Mouse (Mus musculus) adrenal gland (tissue): ENCODE data around the gene Baz2b.

Experiments
- intact Hi-C: fragments of 180-260 bp; cut with DNase I; formaldehyde crosslinking; loops from one replicate; pipeline ENCODE4 v1.15.1; 2025

Gene Baz2b

GRCm38 (mm10) chr2:60019546-60020250 lies 189.9 kb downstream of the Baz2b start:
- intact Hi-C loops = no loop called here

DNA sequence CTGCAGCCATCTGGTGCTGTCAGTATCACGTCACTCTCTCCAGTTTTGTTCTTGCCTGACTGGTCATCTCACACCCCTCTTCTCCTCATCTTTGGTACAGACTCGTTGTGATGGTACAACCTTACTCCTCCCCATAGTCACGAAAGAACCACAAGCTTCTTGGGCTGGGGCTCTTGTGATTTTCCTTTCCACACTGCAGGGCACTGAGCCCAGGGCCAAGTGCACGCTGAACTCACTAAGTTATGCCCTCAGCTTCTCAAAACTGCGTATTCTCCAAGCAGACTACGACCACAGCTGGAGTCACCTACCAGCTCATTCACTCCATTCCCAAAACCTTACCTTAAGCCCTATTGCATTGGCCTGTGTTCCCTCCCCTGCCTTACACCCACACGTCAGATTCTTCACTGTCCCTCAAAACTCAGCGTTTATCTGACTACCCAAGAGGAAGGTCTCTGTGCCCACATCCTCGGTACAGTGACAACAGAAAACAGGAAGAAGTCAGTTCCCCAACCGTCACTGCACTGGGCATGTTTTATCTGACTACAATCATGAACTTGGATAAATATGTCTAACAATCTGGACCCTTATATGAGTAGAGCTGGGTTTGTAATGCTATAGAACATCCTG lies 190.7 kb downstream of the Baz2b start:
- intact Hi-C loops = no loop called here

- intact Hi-C loops = no loop called here
These were observed 198.1 kb downstream of the Baz2b start for GRCm38 (mm10) chr2:60011526-60011925.

- intact Hi-C loops = no loop called here
These were observed 206.0 kb downstream of the Baz2b start for GRCm38 (mm10) chr2:60003665-60004045.

- intact Hi-C loops = no loop called here
These were observed 206.5 kb downstream of the Baz2b start for GRCm38 (mm10) chr2:60003038-60003664.

DNA sequence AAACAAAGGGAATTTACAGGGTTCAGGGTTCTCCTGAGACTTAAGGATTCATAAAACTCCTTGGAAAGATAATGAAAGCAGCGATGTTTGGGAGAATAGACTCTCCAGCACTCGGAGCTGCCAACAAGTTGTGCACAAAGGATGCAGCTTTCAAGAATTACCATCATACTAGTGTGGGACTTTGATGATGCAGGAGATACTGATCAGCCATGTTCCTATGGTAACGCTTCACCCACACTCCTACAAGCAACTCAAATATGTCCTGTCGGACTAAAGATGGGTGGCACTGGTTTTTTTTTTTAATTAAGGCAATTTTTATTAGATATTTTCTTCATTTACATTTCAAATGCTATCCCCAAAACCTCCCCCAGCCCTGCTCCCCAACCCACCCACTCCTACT lies 209.4 kb downstream of the Baz2b start:
- intact Hi-C loops = no loop called here

GRCm38 (mm10) chr2:59997479-59998228 lies 212.0 kb downstream of the Baz2b start:
- intact Hi-C loops = no loop called here

DNA sequence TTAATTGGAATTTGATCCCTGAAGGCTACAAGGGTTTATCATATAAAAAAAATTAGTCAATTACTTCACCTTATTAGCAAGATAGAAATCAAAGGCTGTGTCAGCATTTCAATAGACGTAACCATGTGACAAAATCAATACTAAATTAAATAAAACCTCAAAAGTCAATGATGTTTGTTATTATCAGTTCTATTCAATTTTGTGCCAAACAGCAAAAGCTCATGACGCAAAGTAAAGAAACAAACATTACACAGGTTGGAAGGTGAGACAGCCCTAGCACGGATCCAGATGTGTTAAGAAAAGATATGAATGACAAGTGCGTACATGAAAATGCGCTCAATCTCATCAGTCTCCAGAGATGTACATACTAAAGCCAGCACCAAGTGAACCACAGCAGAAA lies 212.7 kb downstream of the Baz2b start:
- intact Hi-C loops = no loop called here

- intact Hi-C loops = no loop called here
These were observed 216.5 kb downstream of the Baz2b start for GRCm38 (mm10) chr2:59993190-59993535.

DNA sequence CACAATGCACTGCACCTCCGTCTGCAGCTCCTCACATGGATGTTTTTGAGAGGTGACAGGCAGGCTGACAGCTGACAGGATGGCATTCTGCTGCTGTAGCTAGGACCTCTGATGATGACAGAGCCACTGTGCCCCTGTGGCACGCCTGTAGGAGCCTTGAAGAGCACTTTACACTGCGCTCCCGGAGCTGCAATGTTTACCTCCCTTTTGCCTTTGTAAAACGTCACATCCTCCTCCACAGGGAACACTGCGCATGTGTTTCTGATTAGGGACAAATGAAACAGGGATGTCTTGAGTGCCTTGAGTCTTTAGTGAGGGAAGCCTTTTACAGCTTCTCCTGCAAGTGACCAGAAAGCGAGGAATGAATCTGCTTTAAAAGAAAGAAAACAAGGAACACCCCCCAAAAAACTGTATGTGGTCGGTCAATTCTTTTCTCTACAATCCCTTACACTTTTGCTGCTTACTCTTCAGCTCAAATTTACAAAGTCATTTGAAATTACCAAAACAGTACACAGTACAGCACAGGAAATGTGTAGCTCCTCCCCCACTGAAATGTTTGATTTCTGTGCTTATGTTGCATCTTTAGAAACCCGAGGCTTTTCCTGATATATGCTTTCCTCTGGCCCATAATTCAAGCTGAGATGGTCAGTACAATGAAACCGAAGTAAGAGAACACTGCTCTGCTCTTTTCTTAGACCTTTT lies 217.0 kb downstream of the Baz2b start:
- intact Hi-C loops = no loop called here

- intact Hi-C loops = no loop called here
These were observed 217.9 kb downstream of the Baz2b start for GRCm38 (mm10) chr2:59991775-59992174.

- intact Hi-C loops = no loop called here
These were observed 222.1 kb downstream of the Baz2b start for GRCm38 (mm10) chr2:59987521-59987920.

GRCm38 (mm10) chr2:59979488-59980220 lies 230.0 kb downstream of the Baz2b start:
- intact Hi-C loops = no loop called here

- intact Hi-C loops = no loop called here
These were observed 233.0 kb downstream of the Baz2b start for GRCm38 (mm10) chr2:59976680-59977079.

DNA sequence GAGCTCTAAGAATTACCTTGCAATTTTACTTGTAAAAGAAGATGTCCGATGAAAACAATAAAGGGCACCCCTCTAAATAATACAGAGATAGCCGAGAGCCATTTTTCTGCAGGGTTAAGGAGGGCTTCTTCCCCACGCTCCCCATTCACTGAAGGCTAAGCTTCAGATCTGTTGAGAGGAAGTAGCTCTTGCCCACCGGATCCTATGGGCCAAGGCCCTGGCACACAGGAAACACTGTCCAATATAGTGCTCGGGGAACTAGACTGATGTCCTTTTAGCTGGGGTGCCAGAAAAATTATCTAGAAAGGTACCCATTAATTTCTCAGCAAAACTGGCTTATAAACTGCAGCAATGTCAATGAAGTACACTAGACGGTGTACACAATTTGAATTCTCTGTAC lies 233.9 kb downstream of the Baz2b start:
- intact Hi-C loops = no loop called here

GRCm38 (mm10) chr2:59973962-59974361 lies 235.7 kb downstream of the Baz2b start:
- intact Hi-C loops = no loop called here

- intact Hi-C loops = no loop called here
These were observed 236.5 kb downstream of the Baz2b start for GRCm38 (mm10) chr2:59973104-59973641.

DNA sequence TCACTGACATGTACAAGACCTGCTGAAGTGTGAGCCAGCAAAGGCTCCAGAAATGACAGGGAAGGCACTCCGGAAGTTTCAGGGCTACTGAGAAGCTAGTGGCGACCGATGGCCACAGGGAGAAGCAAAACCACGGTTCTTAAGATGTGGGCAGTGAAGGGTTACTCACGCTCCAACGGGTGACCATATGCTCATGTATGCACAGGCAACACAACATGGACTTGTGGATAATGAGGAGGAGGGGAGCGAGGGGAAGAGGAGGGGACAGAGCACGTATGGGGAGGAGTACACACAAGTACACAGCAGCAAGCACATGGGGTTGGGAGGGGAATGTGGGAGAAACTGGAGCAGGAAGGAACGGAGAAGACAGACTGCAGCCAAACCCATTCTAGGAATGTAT lies 239.1 kb downstream of the Baz2b start:
- intact Hi-C loops = no loop called here

DNA sequence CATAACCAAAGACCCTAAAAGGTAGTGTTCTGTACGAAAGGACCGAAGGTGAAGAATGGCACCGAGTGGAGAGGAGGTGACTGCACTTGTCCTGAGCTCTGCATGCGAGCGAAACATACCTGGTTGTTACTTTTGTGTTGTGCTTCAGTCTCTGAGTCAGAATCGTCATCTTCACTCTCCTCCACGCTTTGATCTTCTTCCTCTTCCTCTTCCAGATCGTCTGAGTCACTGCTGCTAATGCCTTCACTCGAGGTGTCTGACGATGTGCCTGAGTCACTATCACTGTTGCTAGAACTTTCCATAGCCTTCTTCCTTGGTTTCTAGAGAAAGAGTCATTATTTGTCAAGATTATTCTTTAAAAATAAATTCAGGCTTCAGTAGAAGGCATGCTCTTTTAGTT lies 240.5 kb downstream of the Baz2b start:
- intact Hi-C loops = no loop called here

- intact Hi-C loops = no loop called here
These were observed 241.0 kb downstream of the Baz2b start for GRCm38 (mm10) chr2:59968593-59968992.

GRCm38 (mm10) chr2:59966454-59966853 lies 243.2 kb downstream of the Baz2b start:
- intact Hi-C loops = no loop called here
